Mouse (Mus musculus): ENCODE results near the gene Saa4.
"Not testable (repeated sequence)": the region's sequence is repeated elsewhere in the genome, so short reads cannot be mapped to it uniquely, and the experiment has no call there.

DNA sequence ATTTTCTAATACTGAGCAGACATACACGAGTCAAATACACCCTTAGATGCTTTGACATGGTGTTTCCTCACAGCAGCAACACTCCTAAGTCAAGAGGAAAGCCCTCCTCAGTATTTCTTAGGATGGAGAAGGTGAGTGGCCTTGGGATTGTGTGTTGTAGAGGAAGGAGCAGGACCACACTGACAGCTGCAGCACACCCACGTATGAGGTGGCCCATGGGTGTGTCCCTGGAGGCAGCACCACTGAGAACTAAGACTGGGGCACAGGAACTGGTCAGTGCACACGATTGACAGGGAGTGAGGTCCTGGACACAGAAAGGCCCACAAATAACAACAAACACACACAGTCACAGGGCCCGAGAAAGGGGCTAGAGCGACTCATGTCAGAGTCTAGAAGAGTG, 7.6 kb upstream of the Saa4 start:
- not testable (repeated sequence) for TF ChIP-seq POLR2A (IDR thresholded peaks at IDR 0.05; ENCODE audit: low read depth, low read length); CTCF (IDR thresholded peaks at IDR 0.05; ENCODE audit: extremely low read depth, insufficient read length, insufficient replicate concordance, low read depth, low read length)
